In the genomic region with DNA sequence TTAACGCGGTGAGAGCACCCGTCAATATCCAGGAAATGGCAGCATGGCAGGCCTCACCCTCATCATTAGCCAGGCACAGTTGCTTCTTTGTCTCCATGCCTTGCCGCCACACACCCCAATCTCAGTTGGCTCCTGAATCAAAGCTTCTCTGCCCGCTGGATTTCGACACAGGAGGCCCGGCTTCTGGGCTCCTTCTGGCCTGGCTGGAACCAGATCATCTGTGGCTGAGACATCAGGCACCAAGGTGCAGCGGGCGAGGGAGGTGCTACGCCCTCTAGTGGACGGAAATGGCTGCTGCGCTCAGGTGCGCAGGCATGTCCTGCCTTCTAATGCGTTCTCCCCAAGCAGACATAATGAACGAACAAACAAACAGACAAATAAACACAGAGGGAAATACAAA, we compare ENCODE assay signal across 11 mouse cellular contexts.
DNase-seq lines count a peak whose midpoint lies in the region; ATAC-seq and TF ChIP-seq lines count a peak whose summit lies in the region.
"Had no signal": no experiment of that assay in that cellular context is flagged by ENCODE, and none has a peak within 500 bp of the region (broad histone marks: within the 10 kb centered on the region; RNA-seq: fewer than 3 reads in every experiment).

No protein-coding gene starts in this region.

- ATAC-seq in megakaryocyte, adult 5-6 weeks (ENCODE audit: poor library complexity, severe bottlenecking), result no peak

- no peaks in the 10 kb centered on the region for H3K4me1 ChIP-seq in bone marrow macrophage, adult 2 months (ENCODE audit: control insufficient read depth, insufficient read depth, low read length)
- H3K4me1 ChIP-seq: midbrain, embryonic 12.5 days had no signal

- no peaks in the 10 kb centered on the region for H3K27me3 ChIP-seq in splenic B cell, adult 2 months (ENCODE audit: control insufficient read depth, insufficient read depth, low read length, poor library complexity, severe bottlenecking)
- H3K27me3 ChIP-seq: midbrain, embryonic 12.5 days had no signal

- H3K36me3 ChIP-seq in splenic B cell, adult 2 months (ENCODE audit: control insufficient read depth, insufficient read depth, low read length, poor library complexity, severe bottlenecking), result no peaks in the 10 kb centered on the region
- H3K36me3 ChIP-seq: midbrain, embryonic 12.5 days had no signal

- TF ChIP-seq POLR2A in bone marrow macrophage, adult 2 months (IDR thresholded peaks at IDR 0.05; ENCODE audit: borderline replicate concordance, low read depth, low read length), result no peak

- peak; percentile 35 for DNase-seq in embryo, embryonic 9.5 days (ENCODE audit: extremely low spot score)
- DNase-seq in embryo, embryonic 10.5 days (ENCODE audit: low spot score), result no peak
- peak; percentile 26 for DNase-seq in ovary, postnatal 36 days (ENCODE audit: low spot score)
- no peak for DNase-seq in ovary, postnatal 14 days (ENCODE audit: low spot score)
- DNase-seq in splenic B cell, adult 2 months (ENCODE audit: low read depth, low spot score), result peak; percentile 32
- no peak for DNase-seq in right cerebral cortex, adult 2 months (ENCODE audit: low spot score in 2 of 2)
- DNase-seq: gastrocnemius, postnatal 25 days; right cerebral cortex, postnatal 25 days had no signal

- TF ChIP-seq CTCF in bone marrow macrophage, adult 2 months (IDR thresholded peaks at IDR 0.05; ENCODE audit: low read depth, low read length), result peak; percentile 51

- H3K27ac ChIP-seq in bone marrow macrophage, adult 2 months (ENCODE audit: insufficient read depth, low read depth, low read length), result no peak overlapping the region
- H3K27ac ChIP-seq: midbrain, embryonic 12.5 days had no signal

- H3K4me3 ChIP-seq in bone marrow macrophage, adult 2 months (ENCODE audit: insufficient read depth, low read length), result no peak overlapping the region
- H3K4me3 ChIP-seq: midbrain, embryonic 12.5 days had no signal

Comparison
In these comparisons a context has a peak if more than half of its experiments do, and no peak if none do; other contexts are left out.
1. DNase-seq: peak in embryo, embryonic 9.5 days (single experiment), ovary, postnatal 36 days (single experiment) and splenic B cell, adult 2 months (single experiment); none in embryo, embryonic 10.5 days (single experiment), ovary, postnatal 14 days (single experiment) and right cerebral cortex, adult 2 months (0 of 2).